ENCODE assay signal across 25 mouse cellular contexts in genomic region chr2:44490230-44490629, GRCm38 (mm10).
"Had no signal": no experiment of that assay in that cellular context is flagged by ENCODE, and none has a peak within 500 bp of the region (broad histone marks: within the 10 kb centered on the region; RNA-seq: fewer than 3 reads in every experiment).

No protein-coding gene starts in this region.

- H3K9me3 ChIP-seq: embryonic facial prominence, embryonic 10.5 days; embryonic facial prominence, embryonic 12.5 days; embryonic facial prominence, embryonic 13.5 days; embryonic facial prominence, embryonic 15.5 days; forebrain, embryonic 12.5 days; forebrain, embryonic 15.5 days had no signal

- H3K9ac ChIP-seq: embryonic facial prominence, embryonic 12.5 days; embryonic facial prominence, embryonic 13.5 days; embryonic facial prominence, embryonic 15.5 days; forebrain, embryonic 12.5 days; forebrain, embryonic 13.5 days; forebrain, embryonic 15.5 days; forebrain, postnatal 0 days had no signal

- H3K27me3 ChIP-seq: embryonic facial prominence, embryonic 12.5 days; embryonic facial prominence, embryonic 15.5 days; forebrain, embryonic 12.5 days; forebrain, embryonic 13.5 days; forebrain, embryonic 15.5 days had no signal

- H3K36me3 ChIP-seq: embryonic facial prominence, embryonic 10.5 days; embryonic facial prominence, embryonic 12.5 days; embryonic facial prominence, embryonic 13.5 days; embryonic facial prominence, embryonic 15.5 days; forebrain, embryonic 10.5 days; forebrain, embryonic 12.5 days; forebrain, embryonic 15.5 days had no signal

- H3K4me3 ChIP-seq: embryonic facial prominence, embryonic 10.5 days; embryonic facial prominence, embryonic 12.5 days; embryonic facial prominence, embryonic 13.5 days; embryonic facial prominence, embryonic 15.5 days; erythroblast, embryonic 14.5 days; forebrain, embryonic 10.5 days; forebrain, embryonic 12.5 days; forebrain, embryonic 13.5 days; forebrain, embryonic 15.5 days; gastrocnemius, adult 2 months; heart, adult 2 months had no signal

- H3K27ac ChIP-seq: embryonic facial prominence, embryonic 10.5 days; embryonic facial prominence, embryonic 12.5 days; embryonic facial prominence, embryonic 13.5 days; embryonic facial prominence, embryonic 15.5 days; forebrain, embryonic 10.5 days; forebrain, embryonic 12.5 days; forebrain, embryonic 13.5 days; forebrain, embryonic 15.5 days; gastrocnemius, adult 2 months; heart, adult 2 months had no signal

- H3K4me1 ChIP-seq: embryonic facial prominence, embryonic 10.5 days; embryonic facial prominence, embryonic 12.5 days; embryonic facial prominence, embryonic 13.5 days; embryonic facial prominence, embryonic 15.5 days; forebrain, embryonic 10.5 days; forebrain, embryonic 12.5 days; forebrain, embryonic 13.5 days; forebrain, embryonic 15.5 days had no signal

- DNase-seq: cerebellum, adult 9-11 months; cerebellum, postnatal 10 days; cerebellum, postnatal 14 days; cerebellum, postnatal 25 days; cerebellum, postnatal 36 days; embryo, embryonic 11 days; forebrain, postnatal 0 days; gastrocnemius, adult 2 months; gastrocnemius, postnatal 10 days; gastrocnemius, postnatal 14 days; gastrocnemius, postnatal 25 days; gastrocnemius, postnatal 36 days; heart, adult 18-20 months; heart, adult 2 months had no signal

- H3K4me2 ChIP-seq: embryonic facial prominence, embryonic 12.5 days; embryonic facial prominence, embryonic 13.5 days; embryonic facial prominence, embryonic 15.5 days; forebrain, embryonic 12.5 days; forebrain, embryonic 13.5 days; forebrain, embryonic 15.5 days had no signal

- ATAC-seq: forebrain, embryonic 13.5 days; forebrain, embryonic 14.5 days; forebrain, embryonic 15.5 days; forebrain, embryonic 16.5 days; forebrain, postnatal 0 days had no signal
